Mouse (Mus musculus) layer of hippocampus, adult 2 months (tissue): ENCODE measurements around the gene Gm21149. TPM values are rescaled to one million over a fixed set of nuclear protein-coding genes. Genes with fewer than 3 reads are reported as not detected.
"Not testable (repeated sequence)": the region's sequence is repeated elsewhere in the genome, so short reads cannot be mapped to it uniquely, and the experiment has no call there.

Experiments
- DNase-seq, 2 experiments: peaks; one replicate each; pipeline ENCODE4 v3.0.0; 2022; ENCODE audit warnings: low spot score in 2 of 2
- H3K27ac ChIP-seq: fragments of 200-600 bp; 2 replicates; pipeline ENCODE4 v1.8.1; 2022
- H3K4me3 ChIP-seq: fragments of 200-600 bp; 2 replicates; pipeline ENCODE4 v1.8.1; 2022; ENCODE audit warnings: mild to moderate bottlenecking
- CTCF ChIP-seq: fragments of 200-600 bp; conservative IDR thresholded peaks from 2 replicates; pipeline ENCODE4 v1.8.1; 2022; ENCODE audit warnings: antibody characterized with exemption, mild to moderate bottlenecking, moderate library complexity
- total RNA-seq, 2 experiments: library from RNA; stranded (reverse); gene quantifications; 2 replicates each; pipeline ENCODE4 v1.2.3; 2021

The Gm21149 gene
- total RNA-seq, 2 experiments from 2014 or later, result not detected

GRCm38 (mm10) chr5:15488743-15489142 is 12.4 kb upstream of the Gm21149 start:
- Histone ChIP-seq H3K27ac (no peak overlapping the region), H3K4me3 (no peak overlapping the region)
- TF ChIP-seq CTCF, result no peak
- no peak for DNase-seq

GRCm38 (mm10) chr5:15484616-15485015 is 8.3 kb upstream of the Gm21149 start:
- peak; percentile 50 for TF ChIP-seq CTCF
- H3K27ac ChIP-seq, DNase-seq: not testable (repeated sequence)

GRCm38 (mm10) chr5:15483576-15483975 is 7.3 kb upstream of the Gm21149 start:
- DNase-seq, H3K27ac ChIP-seq: not testable (repeated sequence)

More at GRCm38 (mm10) chr5:15484616-15485015, 8.3 kb upstream of the Gm21149 start:
- not testable (repeated sequence) for H3K4me3 ChIP-seq

GRCm38 (mm10) chr5:15482815-15483214 is 6.5 kb upstream of the Gm21149 start:
- DNase-seq, H3K27ac ChIP-seq: not testable (repeated sequence)

More at GRCm38 (mm10) chr5:15483576-15483975, 7.3 kb upstream of the Gm21149 start:
- not testable (repeated sequence) for H3K4me3 ChIP-seq

GRCm38 (mm10) chr5:15470141-15470540 is 6.2 kb downstream of the Gm21149 start:
- DNase-seq, H3K4me3 ChIP-seq: not testable (repeated sequence)

More at GRCm38 (mm10) chr5:15482815-15483214, 6.5 kb upstream of the Gm21149 start:
- not testable (repeated sequence) for H3K4me3 ChIP-seq

GRCm38 (mm10) chr5:15467768-15468167 is 8.6 kb downstream of the Gm21149 start:
- H3K4me3 ChIP-seq, H3K27ac ChIP-seq, DNase-seq: not testable (repeated sequence)
- peak; percentile 62 for TF ChIP-seq CTCF

More at GRCm38 (mm10) chr5:15470141-15470540, 6.2 kb downstream of the Gm21149 start:
- not testable (repeated sequence) for H3K27ac ChIP-seq

- not testable (repeated sequence) for DNase-seq, H3K27ac ChIP-seq, H3K4me3 ChIP-seq
Measured at GRCm38 (mm10) chr5:15466218-15466617, 10.1 kb downstream of the Gm21149 start.

GRCm38 (mm10) chr5:15463561-15463960 is 12.8 kb downstream of the Gm21149 start:
- H3K4me3 ChIP-seq, H3K27ac ChIP-seq: not testable (repeated sequence)
- TF ChIP-seq CTCF, result peak; percentile 53
- peak; percentile 19 to 42 for DNase-seq

- not testable (repeated sequence) for H3K27ac ChIP-seq, DNase-seq, H3K4me3 ChIP-seq
- peak; percentile 60 for TF ChIP-seq CTCF
Measured at GRCm38 (mm10) chr5:15461613-15462012, 14.7 kb downstream of the Gm21149 start.

GRCm38 (mm10) chr5:15457865-15458571 is 18.3 kb downstream of the Gm21149 start:
- not testable (repeated sequence) for DNase-seq, H3K4me3 ChIP-seq, H3K27ac ChIP-seq

Other genes starting within 250 kb of the Gm21149 start
- gene Gm21190, start 52.7 kb upstream of the Gm21149 start, total RNA-seq, result not detected
- gene Gm21083, start 100.8 kb upstream of the Gm21149 start, total RNA-seq, result not detected
- not detected for gene Speer4d, start 142.5 kb upstream of the Gm21149 start, total RNA-seq
- gene 4930572O03Rik, start 180.5 kb upstream of the Gm21149 start, total RNA-seq, result not detected
- not detected for gene Speer4c, start 237.7 kb upstream of the Gm21149 start, total RNA-seq